Mouse (Mus musculus): Measurements from ENCODE around the gene Opn4. TPM values are rescaled to one million over a fixed set of nuclear protein-coding genes. Genes with fewer than 3 reads are reported as not detected.

Gene Opn4
- polyA plus RNA-seq, 1 experiment from 2014 or later = not detected

DNA sequence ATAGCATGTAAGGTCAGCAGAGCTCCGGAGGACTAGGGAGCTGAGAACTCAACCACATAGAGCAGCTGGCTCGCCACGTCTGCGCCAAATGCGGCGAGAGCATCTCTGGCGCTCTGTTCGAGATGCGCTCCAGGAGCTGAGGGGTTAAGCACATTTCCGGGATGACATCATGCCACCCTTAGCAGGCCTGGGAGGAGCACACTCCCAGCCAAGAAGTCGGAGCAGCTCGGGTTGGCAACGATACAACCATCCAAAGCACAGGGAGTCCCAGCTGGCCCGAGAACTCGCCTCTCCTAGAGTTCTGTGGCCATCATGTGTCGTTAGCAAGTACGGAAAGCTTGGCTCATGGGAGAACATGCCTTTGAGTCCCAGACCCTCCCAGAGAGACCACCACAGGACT is 34.2 kb downstream of the Opn4 start:
- DNase-seq (ENCODE audit: low spot score) (no peak), ATAC-seq (replicated peaks; ENCODE audit: insufficient number of reproducible peaks, low FRiP score, low TSS enrichment, low read depth) (no peak)
- Histone ChIP-seq H3K9ac (replicated peaks; ENCODE audit: low read length) (no peak overlapping the region), H3K9me3 (replicated peaks; ENCODE audit: control insufficient read depth, low read length) (no peaks in the 10 kb centered on the region), H3K27ac (replicated peaks; ENCODE audit: low read depth, low read length) (no peak overlapping the region), H3K4me1 (ENCODE audit: control insufficient read depth, insufficient read depth, low read length) (peaks cover 3% of the 10 kb centered on the region; the same call in 1 of the 2 replicates), H3K36me3 (replicated peaks; ENCODE audit: control insufficient read depth, insufficient read depth, low read depth, low read length) (no peaks in the 10 kb centered on the region), H3K4me3 (ENCODE audit: low read depth, low read length) (no peak overlapping the region), H3K4me2 (ENCODE audit: low read depth, low read length) (no peak overlapping the region), H3K27me3 (ENCODE audit: control insufficient read depth, insufficient read depth, low read length) (no peaks in the 10 kb centered on the region)
- 75% methylated on average over 17 of the region's 17 CpGs for WGBS

DNA sequence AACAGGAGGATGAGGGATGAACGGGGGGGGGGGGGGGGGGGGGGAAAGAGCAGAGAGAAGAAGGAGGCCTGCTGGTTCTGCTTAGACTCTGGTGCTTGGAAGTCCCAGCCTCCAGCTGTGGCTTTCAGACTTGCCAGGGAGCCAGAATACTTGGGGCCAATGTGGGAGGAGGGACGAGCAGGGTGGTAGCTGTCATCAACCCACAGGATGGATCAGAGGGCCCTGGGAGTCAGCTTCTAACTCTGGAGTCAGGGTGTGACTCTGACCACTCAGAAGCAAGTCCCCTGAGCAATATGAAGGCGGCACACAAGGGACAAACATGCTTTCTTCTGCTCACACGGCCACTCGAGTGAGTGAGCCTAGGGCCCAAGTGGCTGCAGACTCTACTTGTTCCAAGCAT is 35.3 kb downstream of the Opn4 start:
- H3K27ac ChIP-seq (replicated peaks; ENCODE audit: low read depth, low read length) = no peak overlapping the region
- H3K36me3 ChIP-seq (replicated peaks; ENCODE audit: control insufficient read depth, insufficient read depth, low read depth, low read length) = no peaks in the 10 kb centered on the region
- H3K9me3 ChIP-seq (replicated peaks; ENCODE audit: control insufficient read depth, low read length) = no peaks in the 10 kb centered on the region
- peaks cover 3% of the 10 kb centered on the region; the same call in 1 of the 2 replicates for H3K4me1 ChIP-seq (ENCODE audit: control insufficient read depth, insufficient read depth, low read length)
- no peak overlapping the region for H3K4me2 ChIP-seq (ENCODE audit: low read depth, low read length)
- no peak overlapping the region for H3K9ac ChIP-seq (replicated peaks; ENCODE audit: low read length)
- DNase-seq (ENCODE audit: low spot score) (no peak), ATAC-seq (replicated peaks; ENCODE audit: insufficient number of reproducible peaks, low FRiP score, low TSS enrichment, low read depth) (no peak)
- 73% methylated on average over 4 of the region's 5 CpGs for WGBS
- no peak overlapping the region for H3K4me3 ChIP-seq (ENCODE audit: low read depth, low read length)
- H3K27me3 ChIP-seq (ENCODE audit: control insufficient read depth, insufficient read depth, low read length) = no peaks in the 10 kb centered on the region

DNA sequence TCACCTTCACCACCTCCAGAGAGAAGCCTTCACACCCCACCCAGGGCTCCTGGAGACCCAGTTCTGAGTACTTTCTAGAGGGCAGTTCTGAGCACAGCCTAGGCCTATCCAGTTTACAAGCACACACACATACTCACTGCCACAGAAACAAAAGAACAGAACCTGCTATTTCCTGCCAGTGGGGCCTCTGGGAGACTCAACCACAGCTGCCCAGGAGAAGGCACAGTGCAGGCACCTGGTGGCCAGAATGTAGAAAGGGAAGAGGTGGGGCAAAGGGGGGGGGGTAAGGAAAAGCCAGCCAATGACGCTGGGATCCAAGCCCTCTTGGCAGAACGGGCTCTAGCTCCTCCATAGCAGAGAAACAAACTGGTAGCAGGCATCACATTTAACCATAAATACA is 37.5 kb downstream of the Opn4 start:
- Histone ChIP-seq H3K4me3 (ENCODE audit: low read depth, low read length) (no peak overlapping the region), H3K9me3 (replicated peaks; ENCODE audit: control insufficient read depth, low read length) (no peaks in the 10 kb centered on the region), H3K27ac (replicated peaks; ENCODE audit: low read depth, low read length) (no peak overlapping the region), H3K27me3 (ENCODE audit: control insufficient read depth, insufficient read depth, low read length) (no peaks in the 10 kb centered on the region), H3K4me2 (ENCODE audit: low read depth, low read length) (no peak overlapping the region), H3K9ac (replicated peaks; ENCODE audit: low read length) (no peak overlapping the region), H3K36me3 (replicated peaks; ENCODE audit: control insufficient read depth, insufficient read depth, low read depth, low read length) (no peaks in the 10 kb centered on the region), H3K4me1 (ENCODE audit: control insufficient read depth, insufficient read depth, low read length) (peaks cover under 1% of the 10 kb centered on the region; the same call in 1 of the 2 replicates)
- WGBS = 27% methylated on average over 2 of the region's 2 CpGs
- no peak for DNase-seq (ENCODE audit: low spot score)
- no peak for ATAC-seq (replicated peaks; ENCODE audit: insufficient number of reproducible peaks, low FRiP score, low TSS enrichment, low read depth)

DNA sequence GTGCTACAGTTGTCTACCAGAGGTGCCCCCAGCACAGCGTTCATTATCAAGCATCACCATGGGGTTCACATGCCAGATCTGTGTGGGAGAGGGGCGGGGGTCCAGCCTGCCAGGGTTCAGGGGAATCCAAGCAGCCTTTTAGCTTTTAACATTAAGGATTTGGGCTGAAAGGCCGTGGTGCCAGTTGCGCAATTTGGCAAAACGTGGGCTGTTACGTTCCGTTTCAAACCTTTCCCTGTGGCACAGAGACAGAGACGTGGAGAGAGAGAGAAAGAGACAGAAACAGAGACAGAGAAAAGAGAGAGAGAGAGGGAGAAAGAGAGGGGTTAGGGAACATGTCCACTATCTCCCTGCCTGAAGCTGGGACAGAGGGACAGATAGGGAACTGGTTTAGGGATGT is 38.3 kb downstream of the Opn4 start:
- Histone ChIP-seq H3K9ac (replicated peaks; ENCODE audit: low read length) (no peak overlapping the region), H3K27me3 (ENCODE audit: control insufficient read depth, insufficient read depth, low read length) (no peaks in the 10 kb centered on the region), H3K4me2 (ENCODE audit: low read depth, low read length) (no peak overlapping the region), H3K36me3 (replicated peaks; ENCODE audit: control insufficient read depth, insufficient read depth, low read depth, low read length) (no peaks in the 10 kb centered on the region), H3K4me3 (ENCODE audit: low read depth, low read length) (no peak overlapping the region), H3K4me1 (ENCODE audit: control insufficient read depth, insufficient read depth, low read length) (no peaks in the 10 kb centered on the region), H3K9me3 (replicated peaks; ENCODE audit: control insufficient read depth, low read length) (no peaks in the 10 kb centered on the region), H3K27ac (replicated peaks; ENCODE audit: low read depth, low read length) (no peak overlapping the region)
- 89% methylated on average over 8 of the region's 8 CpGs for WGBS
- no peak for DNase-seq (ENCODE audit: low spot score)
- ATAC-seq (replicated peaks; ENCODE audit: insufficient number of reproducible peaks, low FRiP score, low TSS enrichment, low read depth) = no peak

DNA sequence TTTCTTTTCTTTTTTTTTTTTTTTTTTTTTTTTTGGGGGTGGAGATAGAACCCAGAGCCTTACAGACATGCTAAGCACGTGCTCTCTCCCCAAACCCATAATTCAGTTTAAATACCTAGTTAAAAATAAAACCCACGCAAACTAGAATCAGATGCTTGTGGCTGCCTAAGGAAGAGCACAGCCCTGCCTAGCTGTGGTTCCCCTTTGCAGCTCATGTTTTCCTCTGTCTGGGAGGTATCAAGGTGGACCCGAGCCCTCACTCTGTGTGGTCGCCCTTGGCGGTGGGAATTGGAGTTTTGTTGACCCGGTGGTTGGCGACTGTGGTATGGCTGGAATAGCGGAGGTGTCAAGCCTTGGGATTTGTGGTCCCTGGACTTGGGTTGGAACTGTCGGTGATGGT is 41.0 kb downstream of the Opn4 start:
- H3K36me3 ChIP-seq (replicated peaks; ENCODE audit: control insufficient read depth, insufficient read depth, low read depth, low read length) = no peaks in the 10 kb centered on the region
- WGBS = 81% methylated on average over 9 of the region's 9 CpGs

DNA sequence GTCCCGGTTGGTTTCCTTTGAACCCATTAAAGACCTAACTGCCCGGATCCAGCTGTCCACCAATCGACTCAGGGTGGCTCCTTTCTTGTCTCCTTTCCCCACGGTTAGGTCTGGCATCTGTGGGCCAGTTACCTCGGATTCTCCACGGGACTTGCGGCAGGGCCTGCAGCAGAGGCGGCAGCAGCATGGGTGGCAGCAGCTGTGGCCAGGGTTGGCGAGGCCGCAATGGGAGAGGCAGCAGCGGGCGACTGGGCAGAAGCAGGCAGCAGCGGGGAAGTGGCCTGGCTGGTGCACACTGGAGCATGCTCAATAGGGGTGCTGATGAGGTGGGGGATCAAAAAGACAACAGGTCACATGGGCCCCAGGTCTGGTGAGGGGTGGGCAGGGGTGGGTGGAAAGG is 44.7 kb downstream of the Opn4 start:
- WGBS = 73% methylated on average over 13 of the region's 13 CpGs
- H3K27me3 ChIP-seq (ENCODE audit: control insufficient read depth, insufficient read depth, low read length) = no peaks in the 10 kb centered on the region
- H3K4me1 ChIP-seq (ENCODE audit: control insufficient read depth, insufficient read depth, low read length) = no peaks in the 10 kb centered on the region
- no peak overlapping the region for H3K9ac ChIP-seq (replicated peaks; ENCODE audit: low read length)
- ATAC-seq (replicated peaks; ENCODE audit: insufficient number of reproducible peaks, low FRiP score, low TSS enrichment, low read depth) = no peak
- no peaks in the 10 kb centered on the region for H3K9me3 ChIP-seq (replicated peaks; ENCODE audit: control insufficient read depth, low read length)
- DNase-seq (ENCODE audit: low spot score) = no peak
- no peaks in the 10 kb centered on the region for H3K36me3 ChIP-seq (replicated peaks; ENCODE audit: control insufficient read depth, insufficient read depth, low read depth, low read length)
- no peak overlapping the region for H3K4me2 ChIP-seq (ENCODE audit: low read depth, low read length)
- H3K27ac ChIP-seq (replicated peaks; ENCODE audit: low read depth, low read length) = no peak overlapping the region
- H3K4me3 ChIP-seq (ENCODE audit: low read depth, low read length) = no peak overlapping the region

More for the DNA sequence above, 41.0 kb downstream of the Opn4 start:
- ATAC-seq (replicated peaks; ENCODE audit: insufficient number of reproducible peaks, low FRiP score, low TSS enrichment, low read depth) (no peak), DNase-seq (ENCODE audit: low spot score) (no peak)
- no peaks in the 10 kb centered on the region for H3K9me3 ChIP-seq (replicated peaks; ENCODE audit: control insufficient read depth, low read length)
- no peak overlapping the region for H3K27ac ChIP-seq (replicated peaks; ENCODE audit: low read depth, low read length)
- H3K4me2 ChIP-seq (ENCODE audit: low read depth, low read length) = no peak overlapping the region
- H3K4me1 ChIP-seq (ENCODE audit: control insufficient read depth, insufficient read depth, low read length) = no peaks in the 10 kb centered on the region
- no peak overlapping the region for H3K9ac ChIP-seq (replicated peaks; ENCODE audit: low read length)
- no peak overlapping the region for H3K4me3 ChIP-seq (ENCODE audit: low read depth, low read length)
- no peaks in the 10 kb centered on the region for H3K27me3 ChIP-seq (ENCODE audit: control insufficient read depth, insufficient read depth, low read length)

DNA sequence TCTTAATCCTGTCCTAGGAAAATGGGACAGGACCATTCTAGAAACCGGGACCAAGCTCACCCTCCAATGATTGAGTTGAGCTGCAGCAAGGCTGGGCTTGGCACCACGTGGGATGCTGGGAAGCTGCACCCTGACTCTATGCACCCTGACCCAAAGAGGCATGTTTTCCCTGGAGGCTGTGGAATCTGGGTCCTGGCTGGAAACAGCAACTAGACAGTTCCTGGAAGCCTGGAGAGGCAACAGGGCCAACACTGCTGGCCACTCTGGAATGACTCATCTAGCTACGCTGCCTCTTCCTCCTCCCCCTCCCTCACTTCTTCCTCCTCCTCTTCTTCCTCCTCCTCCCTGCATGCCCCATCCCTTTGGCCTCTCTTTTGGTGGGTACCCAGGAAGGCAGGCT is 45.9 kb downstream of the Opn4 start:
- Histone ChIP-seq H3K9ac (replicated peaks; ENCODE audit: low read length) (no peak overlapping the region), H3K4me2 (ENCODE audit: low read depth, low read length) (no peak overlapping the region), H3K36me3 (replicated peaks; ENCODE audit: control insufficient read depth, insufficient read depth, low read depth, low read length) (no peaks in the 10 kb centered on the region), H3K27ac (replicated peaks; ENCODE audit: low read depth, low read length) (no peak overlapping the region), H3K4me1 (ENCODE audit: control insufficient read depth, insufficient read depth, low read length) (no peaks in the 10 kb centered on the region), H3K27me3 (ENCODE audit: control insufficient read depth, insufficient read depth, low read length) (no peaks in the 10 kb centered on the region), H3K9me3 (replicated peaks; ENCODE audit: control insufficient read depth, low read length) (no peaks in the 10 kb centered on the region), H3K4me3 (ENCODE audit: low read depth, low read length) (no peak overlapping the region)
- no peak for DNase-seq (ENCODE audit: low spot score)
- 57% methylated on average over 3 of the region's 3 CpGs for WGBS
- ATAC-seq (replicated peaks; ENCODE audit: insufficient number of reproducible peaks, low FRiP score, low TSS enrichment, low read depth) = no peak

DNA sequence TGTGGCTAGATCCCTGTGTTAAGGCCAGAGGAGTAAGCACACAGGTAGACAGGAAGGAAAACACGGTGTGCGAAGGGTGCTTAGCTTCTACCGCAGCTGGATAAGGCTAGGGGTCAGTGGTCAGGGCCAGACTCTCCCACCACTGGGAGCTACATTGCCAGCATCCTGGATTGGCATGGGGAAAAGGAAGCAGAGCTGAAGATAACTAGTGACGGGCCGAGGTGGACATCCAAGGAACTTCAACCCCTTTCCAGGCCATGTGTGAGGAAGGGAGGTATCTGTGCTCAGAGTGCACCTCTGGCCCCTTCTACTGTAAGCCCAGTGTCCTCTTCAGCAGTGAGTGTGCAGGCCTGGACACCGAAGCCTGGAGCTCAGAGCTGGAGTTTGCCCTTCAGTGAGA is 46.5 kb downstream of the Opn4 start:
- no peak for ATAC-seq (replicated peaks; ENCODE audit: insufficient number of reproducible peaks, low FRiP score, low TSS enrichment, low read depth)
- no peaks in the 10 kb centered on the region for H3K4me1 ChIP-seq (ENCODE audit: control insufficient read depth, insufficient read depth, low read length)
- no peaks in the 10 kb centered on the region for H3K36me3 ChIP-seq (replicated peaks; ENCODE audit: control insufficient read depth, insufficient read depth, low read depth, low read length)
- no peak overlapping the region for H3K9ac ChIP-seq (replicated peaks; ENCODE audit: low read length)
- DNase-seq (ENCODE audit: low spot score) = no peak
- H3K9me3 ChIP-seq (replicated peaks; ENCODE audit: control insufficient read depth, low read length) = no peaks in the 10 kb centered on the region
- no peak overlapping the region for H3K27ac ChIP-seq (replicated peaks; ENCODE audit: low read depth, low read length)
- no peak overlapping the region for H3K4me3 ChIP-seq (ENCODE audit: low read depth, low read length)
- 87% methylated on average over 6 of the region's 6 CpGs for WGBS
- no peaks in the 10 kb centered on the region for H3K27me3 ChIP-seq (ENCODE audit: control insufficient read depth, insufficient read depth, low read length)
- H3K4me2 ChIP-seq (ENCODE audit: low read depth, low read length) = no peak overlapping the region
